Mouse (Mus musculus) midbrain, postnatal 0 days (tissue): Measurements from ENCODE around the gene Ppil6. TPM values are rescaled to one million over a fixed set of nuclear protein-coding genes. Genes with fewer than 3 reads are reported as not detected.
A peak's percentile ranks its signal among the peaks of the same experiment; 100 is the strongest.
"Not testable (repeated sequence)": the region's sequence is repeated elsewhere in the genome, so short reads cannot be mapped to it uniquely, and the experiment has no call there.

Experiments used
- ATAC-seq: fragments of 200-750 bp; cut with Nextera tagmentation; 2 replicates; pipeline ENCODE4 v1.8.0; 2017; ENCODE audit warnings: moderate number of reproducible peaks, mild to moderate bottlenecking, moderate TSS enrichment, moderate library complexity; ENCODE audit not compliant: low FRiP score
- DNase-seq: peaks from one replicate; pipeline ENCODE4 v3.0.0-alpha.2; 2015; ENCODE audit warnings: low spot score
- H3K27ac ChIP-seq: fragments of 300-500 bp; sonication (generic); 2 replicates; pipeline ENCODE4 v1.5.1; 2014; ENCODE audit warnings: low read depth, mild to moderate bottlenecking, low read length, mixed read lengths
- H3K27me3 ChIP-seq: fragments of 300-500 bp; sonication (generic); 2 replicates; pipeline ENCODE4 v1.6.1; 2014; ENCODE audit warnings: low read length, control low read depth, mixed read lengths; ENCODE audit not compliant: insufficient read depth
- H3K36me3 ChIP-seq: fragments of 300-500 bp; sonication (generic); 2 replicates; pipeline ENCODE4 v1.6.1; 2014; ENCODE audit warnings: low read length, control low read depth, mixed read lengths; ENCODE audit not compliant: insufficient read depth
- H3K4me1 ChIP-seq: fragments of 300-500 bp; sonication (generic); 2 replicates; pipeline ENCODE4 v1.6.1; 2014; ENCODE audit warnings: mild to moderate bottlenecking, control low read depth, antibody characterized with exemption, low read length, mixed read lengths; ENCODE audit not compliant: insufficient read depth
- H3K4me2 ChIP-seq: fragments of 300-500 bp; sonication (generic); 2 replicates; pipeline ENCODE4 v1.6.1; 2014; ENCODE audit warnings: low read depth, mild to moderate bottlenecking, low read length, mixed read lengths; ENCODE audit not compliant: poor library complexity, severe bottlenecking
- H3K4me3 ChIP-seq: fragments of 300-500 bp; sonication (generic); 2 replicates; pipeline ENCODE4 v1.5.1; 2014; ENCODE audit warnings: low read depth, mild to moderate bottlenecking, low read length, moderate library complexity
- H3K9ac ChIP-seq: fragments of 300-500 bp; sonication (generic); replicated peaks from 2 replicates; pipeline ENCODE4 v1.6.1; 2014; ENCODE audit warnings: mild to moderate bottlenecking, low read length, moderate library complexity, mixed read lengths; ENCODE audit not compliant: poor library complexity, severe bottlenecking
- H3K9me3 ChIP-seq: fragments of 300-500 bp; sonication (generic); 2 replicates; pipeline ENCODE4 v1.6.1; 2016; ENCODE audit warnings: low read length, control low read depth
- CTCF ChIP-seq: IDR thresholded peaks from 2 replicates; pipeline ENCODE4 v1.5.1; 2016; ENCODE audit warnings: antibody characterized with exemption, mild to moderate bottlenecking
- WGBS: fragments of 180-500 bp; shearing (Covaris S2); extraction: QIAGEN DNeasy Blood & Tissue Kit; methylation state at CpG from one replicate; pipeline ENCODE4 v1.1.7; 2014; 5-methylcytosine and 5-hydroxymethylcytosine counted together
- polyA plus RNA-seq: library from polyadenylated mRNA; unstranded; fragments of >200 nt; fragmentation: Nextera tagmentation; extraction: Ambion mirVana; gene quantifications from 2 replicates; pipeline ENCODE4 v1.2.1, GENCODE M21; 2015
- total RNA-seq: library from RNA; depleted of rRNA; stranded (reverse); fragments of >200 nt; gene quantifications from 2 replicates; pipeline ENCODE4 v1.2.3, GENCODE M21; 2014

Ppil6 gene
- total and polyA plus RNA-seq, 2 experiments from 2014 or later = 2.3 to 5.3 TPM

DNA sequence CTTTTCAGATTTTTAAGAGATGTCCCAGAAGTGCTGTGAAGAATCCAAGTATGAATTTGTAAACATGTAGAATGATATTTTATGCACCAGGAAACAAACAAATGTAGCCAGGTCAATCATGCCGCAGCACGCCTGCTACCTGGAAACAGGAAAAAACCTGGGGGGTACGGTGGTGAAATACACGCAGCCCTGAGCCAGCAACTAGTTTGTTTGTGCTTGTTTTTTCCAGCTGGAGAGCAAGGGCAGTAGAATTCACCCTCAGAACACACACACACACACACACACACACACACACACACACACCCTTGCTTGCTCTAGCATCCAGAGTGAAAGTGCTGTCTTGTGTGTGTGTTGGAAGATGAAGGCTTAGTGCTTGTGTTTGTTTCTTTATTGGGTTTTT is 872 bp downstream of the Ppil6 start:
- H3K36me3 ChIP-seq = 0 out of 2 replicates have a peak, but pooled peaks cover 6% of the 10 kb centered on the region
- DNase-seq = no peak
- peak overlapping the region; percentile 76 for H3K4me3 ChIP-seq
- no peaks in the 10 kb centered on the region for H3K9me3 ChIP-seq
- 38% methylated on average over 4 of the region's 4 CpGs for WGBS
- H3K4me1 ChIP-seq = no peaks in the 10 kb centered on the region; the same call in none of the 2 replicates
- TF ChIP-seq CTCF = no peak
- peak overlapping the region; percentile 92 for H3K4me2 ChIP-seq
- H3K27me3 ChIP-seq = no peaks in the 10 kb centered on the region
- no peak overlapping the region for H3K9ac ChIP-seq
- H3K27ac ChIP-seq = no peak overlapping the region
- ATAC-seq = no peak

- DNase-seq = peak; percentile 78
- H3K9me3 ChIP-seq = no peaks in the 10 kb centered on the region
- H3K27me3 ChIP-seq = no peaks in the 10 kb centered on the region
- H3K9ac ChIP-seq = no peak overlapping the region
- no peaks in the 10 kb centered on the region for H3K4me1 ChIP-seq
- TF ChIP-seq CTCF = no peak
- no peak for ATAC-seq
- H3K4me3 ChIP-seq = no peak overlapping the region
- H3K36me3 ChIP-seq = peaks cover 3% of the 10 kb centered on the region; the same call in 1 of the 2 replicates
- no peak overlapping the region for H3K27ac ChIP-seq
- 55% methylated on average over 4 of the region's 4 CpGs for WGBS
- no peak overlapping the region for H3K4me2 ChIP-seq
Measured at GRCm38 (mm10) chr10:41500941-41501340, 10.7 kb downstream of the Ppil6 start.

GRCm38 (mm10) chr10:41504996-41505395 is 14.8 kb downstream of the Ppil6 start:
- DNase-seq (no peak), ATAC-seq (no peak; the same call in 1 of the 2 replicates)
- 80% methylated on average over 1 of the region's 1 CpGs for WGBS
- Histone ChIP-seq H3K4me1 (no peaks in the 10 kb centered on the region), H3K4me2 (no peak overlapping the region), H3K9me3 (no peaks in the 10 kb centered on the region), H3K4me3 (no peak overlapping the region), H3K9ac (no peak overlapping the region), H3K27me3 (no peaks in the 10 kb centered on the region), H3K27ac (no peak overlapping the region), H3K36me3 (peaks cover 3% of the 10 kb centered on the region; the same call in 1 of the 2 replicates)
- no peak for TF ChIP-seq CTCF

DNA sequence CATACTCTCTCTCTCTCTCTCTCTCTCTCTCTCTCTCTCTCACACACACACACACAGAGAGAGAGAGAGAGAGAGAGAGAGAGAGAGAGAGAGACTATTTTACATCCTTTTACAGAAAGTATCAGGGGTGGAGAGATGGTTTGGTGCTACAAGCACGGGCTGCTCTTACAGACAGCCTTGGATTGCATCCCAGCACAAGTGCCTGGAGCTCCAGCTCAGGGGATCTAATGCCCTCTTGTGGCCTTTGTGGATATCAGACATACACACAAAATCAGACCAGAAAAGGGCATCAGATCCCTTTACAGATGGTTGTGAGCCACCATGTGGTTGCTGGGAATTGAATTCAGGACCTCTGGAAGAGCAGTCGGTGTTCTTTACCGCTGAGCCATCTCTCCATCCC is 15.2 kb downstream of the Ppil6 start:
- peak; percentile 66 for ATAC-seq
- H3K9ac ChIP-seq, H3K27me3 ChIP-seq, H3K4me1 ChIP-seq, H3K27ac ChIP-seq, H3K36me3 ChIP-seq, H3K9me3 ChIP-seq, H3K4me2 ChIP-seq, H3K4me3 ChIP-seq: not testable (repeated sequence)
- peak; percentile 94 for DNase-seq
- TF ChIP-seq CTCF = peak; percentile 88
- 0% methylated on average over 3 of the region's 3 CpGs for WGBS

DNA sequence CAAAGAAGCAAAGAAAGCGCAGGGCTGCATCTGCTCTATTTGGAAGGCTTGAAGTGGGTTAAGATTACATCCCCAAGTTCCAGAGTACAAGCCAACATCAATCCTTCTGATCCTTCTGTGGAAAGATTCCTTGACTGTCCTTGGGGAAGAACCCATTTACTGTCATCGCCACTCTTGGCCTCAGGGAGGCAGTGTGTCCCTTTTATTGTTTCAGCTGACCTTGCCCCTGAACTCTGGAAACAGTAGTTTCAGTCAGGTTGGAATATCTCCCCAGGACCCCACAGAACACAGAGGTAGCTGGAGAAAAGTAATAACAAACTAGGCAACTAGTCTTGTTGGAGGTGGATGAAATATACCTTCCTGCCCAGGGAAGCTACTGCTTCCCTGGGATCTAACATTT is 18.9 kb downstream of the Ppil6 start:
- Histone ChIP-seq H3K36me3 (no peaks in the 10 kb centered on the region), H3K4me1 (no peaks in the 10 kb centered on the region), H3K9ac (no peak overlapping the region), H3K4me2 (no peak overlapping the region), H3K4me3 (no peak overlapping the region), H3K27ac (no peak overlapping the region), H3K9me3 (no peaks in the 10 kb centered on the region), H3K27me3 (no peaks in the 10 kb centered on the region)
- WGBS = 41% methylated on average over 2 of the region's 2 CpGs
- DNase-seq = no peak
- TF ChIP-seq CTCF = peak; percentile 47
- no peak for ATAC-seq

GRCm38 (mm10) chr10:41514301-41514700 is 24.1 kb downstream of the Ppil6 start:
- no peak for ATAC-seq

More at GRCm38 (mm10) chr10:41514301-41514700, 24.1 kb downstream of the Ppil6 start:
- Histone ChIP-seq H3K36me3 (no peaks in the 10 kb centered on the region), H3K9me3 (no peaks in the 10 kb centered on the region), H3K9ac (no peak overlapping the region), H3K27ac (no peak overlapping the region), H3K4me1 (no peaks in the 10 kb centered on the region), H3K4me3 (no peak overlapping the region), H3K4me2 (no peak overlapping the region), H3K27me3 (no peaks in the 10 kb centered on the region)
- WGBS = 80% methylated on average over 4 of the region's 4 CpGs
- DNase-seq = no peak
- TF ChIP-seq CTCF = no peak
